Mouse (Mus musculus) urinary bladder, postnatal 4 days (tissue): Measurements from ENCODE around the gene Mical2.

Experiments used
- DNase-seq, 2 experiments: peaks; one replicate each; pipeline ENCODE4 v3.0.0; 2021 to 2022; ENCODE audit warnings: low spot score in 2 of 2

The Mical2 gene

DNA sequence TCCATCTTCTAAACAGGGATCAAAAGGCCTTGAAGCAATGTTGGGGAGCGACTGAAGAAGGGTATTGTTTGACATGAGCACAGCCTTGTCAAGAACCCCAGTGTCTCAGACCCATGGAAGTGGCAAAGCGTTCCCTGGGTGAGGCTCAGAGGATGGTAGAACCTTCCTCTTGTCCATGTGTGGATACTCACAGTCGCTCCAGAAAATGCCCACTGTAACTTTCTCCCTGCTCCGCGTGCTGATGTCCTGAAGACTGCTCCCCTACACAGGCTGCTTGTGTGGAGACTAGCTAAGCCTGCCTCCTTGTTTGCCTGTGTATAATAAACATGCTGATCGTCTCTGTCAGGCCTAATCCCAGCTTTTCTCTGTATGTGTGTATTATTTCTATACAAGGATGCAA is 228.7 kb downstream of the Mical2 start:
- no peak for DNase-seq

DNA sequence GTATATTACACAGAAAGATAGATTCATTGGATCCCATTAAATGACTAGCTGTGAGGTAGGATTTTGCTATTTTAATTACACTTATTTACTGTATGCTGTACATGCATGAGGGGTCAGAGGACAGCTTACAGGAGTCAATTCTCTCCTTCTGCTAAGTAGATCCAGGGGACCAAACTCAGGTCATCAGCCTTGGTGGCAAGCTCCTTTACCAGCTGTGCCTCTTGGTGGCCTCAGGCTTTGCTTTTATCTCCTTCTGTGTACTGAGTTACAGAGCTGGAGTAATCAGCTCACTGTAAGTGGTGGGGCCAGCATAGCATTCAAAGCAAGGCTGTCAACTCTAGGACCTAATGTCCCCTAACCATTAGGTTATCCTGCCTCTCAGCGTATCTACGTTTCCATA is 229.3 kb downstream of the Mical2 start:
- no peak for DNase-seq

DNA sequence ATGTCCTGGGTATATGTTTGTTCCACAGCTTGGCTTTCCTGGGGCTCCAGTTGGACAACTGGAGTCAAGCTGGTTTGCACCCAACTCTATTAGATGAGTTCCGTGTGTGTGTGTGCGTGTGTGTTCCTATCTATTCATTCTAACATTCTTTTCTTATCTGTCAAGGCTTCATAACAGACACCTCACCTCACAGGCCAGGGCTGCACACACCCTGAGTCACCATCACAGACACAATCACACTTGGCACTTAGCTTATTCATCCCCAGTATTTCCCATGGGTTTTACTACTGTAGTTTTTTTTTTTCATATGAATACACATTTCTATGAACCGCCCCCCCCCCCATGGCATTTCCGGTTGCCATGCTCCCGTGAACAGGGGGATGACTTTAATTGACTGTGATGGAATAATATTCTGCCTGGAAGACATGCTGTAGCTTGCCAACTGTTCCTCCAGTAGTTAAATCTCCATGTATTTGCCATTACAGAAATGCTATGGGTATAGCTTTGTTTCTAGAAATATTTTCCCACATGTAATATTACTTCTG is 230.0 kb downstream of the Mical2 start:
- no peak for DNase-seq

DNA sequence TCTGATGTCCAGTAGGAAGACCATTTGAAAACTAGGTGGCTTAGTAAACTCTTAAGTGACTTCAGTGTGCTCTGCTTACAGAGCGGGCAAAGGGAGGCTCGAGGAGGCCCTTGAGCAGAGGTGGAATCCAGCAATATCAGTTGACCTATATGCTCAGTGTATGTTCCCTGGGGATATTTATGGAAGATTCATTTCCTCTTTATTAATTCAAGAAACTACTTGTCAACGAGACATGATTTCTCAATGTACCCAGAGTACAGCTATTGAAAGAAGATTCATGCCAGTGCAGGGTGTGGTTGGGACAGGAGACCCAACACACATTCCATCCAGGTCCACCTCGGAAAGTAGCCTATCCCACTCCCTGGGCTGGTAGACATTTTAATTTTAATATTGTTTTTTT is 231.7 kb downstream of the Mical2 start:
- no peak for DNase-seq

DNA sequence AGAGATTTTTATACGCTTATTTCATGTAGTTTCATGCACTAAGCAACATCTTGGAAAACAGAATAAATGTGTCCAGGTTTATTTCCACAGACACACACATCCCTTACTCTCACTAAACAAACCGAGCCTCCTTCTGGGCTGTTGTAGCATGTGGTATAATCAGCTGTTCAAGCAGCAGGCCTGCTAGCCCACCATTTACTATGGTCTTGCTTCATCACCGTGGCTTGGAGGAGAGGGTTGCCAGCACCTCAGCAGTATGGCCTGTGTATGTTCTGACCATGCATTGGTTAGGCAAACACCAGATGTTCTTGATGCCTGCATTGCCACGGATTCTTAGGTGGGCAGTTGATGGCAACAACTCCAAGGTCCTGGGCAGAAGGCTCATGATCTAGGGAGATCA is 232.3 kb downstream of the Mical2 start:
- no peak for DNase-seq

DNA sequence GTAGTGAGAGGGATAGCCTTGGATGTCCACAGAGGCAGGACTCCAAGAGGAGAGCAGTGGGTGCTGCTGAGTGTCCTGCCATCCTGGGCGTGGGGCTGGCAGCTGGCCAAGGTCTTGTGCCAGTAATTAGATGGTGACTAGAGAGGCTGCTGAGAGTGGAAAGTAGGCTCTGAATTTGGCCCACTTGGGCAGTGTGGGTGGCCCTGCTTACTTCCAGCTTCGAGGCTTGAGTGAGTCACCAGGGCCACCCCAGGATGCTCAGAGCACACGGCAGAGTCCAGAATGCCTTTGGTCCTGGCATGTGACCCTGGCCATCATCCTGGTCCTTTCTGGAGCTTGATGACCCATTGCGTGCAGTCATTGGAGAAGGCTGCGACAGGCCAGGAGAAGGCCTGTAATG is 232.8 kb downstream of the Mical2 start:
- no peak for DNase-seq
